ENCODE assay signal across 30 mouse cellular contexts in the genomic region with DNA sequence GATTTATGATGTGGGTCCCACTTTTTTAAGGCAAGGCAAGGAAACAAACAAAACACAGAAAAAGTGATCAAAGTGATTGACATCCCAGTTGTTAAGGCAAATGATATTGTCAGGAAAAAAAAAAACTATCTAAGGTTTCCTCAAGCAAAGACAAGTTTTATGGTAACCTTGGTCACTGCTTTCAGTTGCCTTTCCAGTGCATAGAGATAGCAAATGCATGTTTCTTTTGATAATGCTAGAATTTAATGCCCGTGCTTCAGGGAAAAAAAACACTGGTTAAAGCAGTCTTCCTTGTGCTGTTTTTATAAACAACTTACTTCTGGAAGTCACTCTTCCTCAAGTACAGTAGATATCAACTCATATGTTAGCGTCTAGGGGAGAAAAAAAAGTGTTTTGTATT.
"Had no signal": no experiment of that assay in that cellular context is flagged by ENCODE, and none has a peak within 500 bp of the region (broad histone marks: within the 10 kb centered on the region; RNA-seq: fewer than 3 reads in every experiment).

No protein-coding gene starts in this region.

- H3K36me3 ChIP-seq: heart, embryonic 12.5 days; heart, embryonic 13.5 days; heart, embryonic 15.5 days; hindbrain, embryonic 10.5 days; hindbrain, embryonic 12.5 days; hindbrain, embryonic 13.5 days; hindbrain, embryonic 15.5 days; intestine, embryonic 15.5 days; kidney, embryonic 15.5 days had no signal

- H3K27me3 ChIP-seq: heart, embryonic 12.5 days; heart, embryonic 13.5 days; heart, embryonic 15.5 days; hindbrain, embryonic 12.5 days; hindbrain, embryonic 13.5 days; hindbrain, embryonic 15.5 days; intestine, embryonic 15.5 days; kidney, embryonic 15.5 days had no signal

- H3K27ac ChIP-seq: heart, embryonic 13.5 days; heart, embryonic 15.5 days; hindbrain, embryonic 10.5 days; hindbrain, embryonic 12.5 days; hindbrain, embryonic 13.5 days; hindbrain, embryonic 14.5 days; hindbrain, embryonic 15.5 days; hindbrain, postnatal 0 days; intestine, embryonic 15.5 days; kidney, embryonic 15.5 days; kidney, postnatal 0 days; layer of hippocampus, adult 2 months; left cerebral cortex, adult 2 months had no signal

- DNase-seq: heart, postnatal 10 days; heart, postnatal 14 days; heart, postnatal 36 days; heart, postnatal 4 days; kidney, adult 11 months; kidney, adult 18-20 months; kidney, adult 2 months; kidney, adult 8-10 months; kidney, adult 9 months; kidney, postnatal 10 days; kidney, postnatal 14 days; kidney, postnatal 25 days; kidney, postnatal 36 days; kidney, postnatal 4 days; layer of hippocampus, adult 9-11 months; layer of hippocampus, postnatal 36 days had no signal

- H3K9me3 ChIP-seq: heart, embryonic 12.5 days; heart, embryonic 13.5 days; heart, embryonic 15.5 days; hindbrain, embryonic 10.5 days; hindbrain, embryonic 12.5 days; hindbrain, embryonic 13.5 days; hindbrain, embryonic 15.5 days; intestine, embryonic 15.5 days; kidney, embryonic 15.5 days had no signal

- H3K9ac ChIP-seq: heart, embryonic 12.5 days; heart, embryonic 13.5 days; heart, embryonic 15.5 days; hindbrain, embryonic 12.5 days; hindbrain, embryonic 13.5 days; hindbrain, embryonic 14.5 days; hindbrain, embryonic 15.5 days; intestine, embryonic 15.5 days; kidney, embryonic 15.5 days had no signal

- H3K4me1 ChIP-seq: heart, embryonic 12.5 days; heart, embryonic 13.5 days; heart, embryonic 15.5 days; hindbrain, embryonic 10.5 days; hindbrain, embryonic 12.5 days; hindbrain, embryonic 13.5 days; hindbrain, embryonic 15.5 days; intestine, embryonic 15.5 days; kidney, embryonic 15.5 days had no signal

- H3K4me3 ChIP-seq: heart, embryonic 12.5 days; heart, embryonic 13.5 days; heart, embryonic 15.5 days; hindbrain, embryonic 10.5 days; hindbrain, embryonic 12.5 days; hindbrain, embryonic 13.5 days; hindbrain, embryonic 15.5 days; intestine, embryonic 15.5 days; kidney, embryonic 15.5 days; layer of hippocampus, adult 2 months; left cerebral cortex, adult 2 months had no signal
